Mouse (Mus musculus) lung, postnatal 0 days (tissue): ENCODE measurements around the gene Ces4a. TPM values are rescaled to one million over a fixed set of nuclear protein-coding genes. Genes with fewer than 3 reads are reported as not detected.
"Not testable (repeated sequence)": the region's sequence is repeated elsewhere in the genome, so short reads cannot be mapped to it uniquely, and the experiment has no call there.

Source experiments
- ATAC-seq: fragments of 200-750 bp; cut with Nextera tagmentation; 2 replicates; pipeline ENCODE4 v1.8.0; 2017; ENCODE audit warnings: moderate library complexity
- DNase-seq: peaks from one replicate; pipeline ENCODE4 v3.0.0-alpha.2; 2016; ENCODE audit warnings: low spot score
- H3K27ac ChIP-seq: fragments of 300-500 bp; sonication (generic); 2 replicates; pipeline ENCODE4 v1.5.1; 2014; ENCODE audit warnings: antibody characterized with exemption, mild to moderate bottlenecking, low read length, mixed read lengths
- H3K27me3 ChIP-seq: fragments of 300-500 bp; sonication (generic); replicated peaks from 2 replicates; pipeline ENCODE4 v1.6.1; 2014; ENCODE audit warnings: low read length, mixed read lengths; ENCODE audit not compliant: insufficient read depth
- H3K36me3 ChIP-seq: fragments of 300-500 bp; sonication (generic); 2 replicates; pipeline ENCODE4 v1.6.1; 2014; ENCODE audit warnings: low read length, mixed read lengths; ENCODE audit not compliant: insufficient read depth
- H3K4me1 ChIP-seq: fragments of 300-500 bp; sonication (generic); 2 replicates; pipeline ENCODE4 v1.6.1; 2014; ENCODE audit warnings: antibody characterized with exemption, low read depth, low read length, mixed read lengths; ENCODE audit not compliant: insufficient read depth
- H3K4me2 ChIP-seq: fragments of 300-500 bp; sonication (generic); replicated peaks from 2 replicates; pipeline ENCODE4 v1.6.1; 2014; ENCODE audit warnings: low read depth, mild to moderate bottlenecking, low read length, moderate library complexity, mixed read lengths
- H3K4me3 ChIP-seq: fragments of 300-500 bp; sonication (generic); 2 replicates; pipeline ENCODE4 v1.5.1; 2014; ENCODE audit warnings: low read depth, low read length
- H3K9ac ChIP-seq: fragments of 300-500 bp; sonication (generic); replicated peaks from 2 replicates; pipeline ENCODE4 v1.6.1; 2014; ENCODE audit warnings: low read depth, mild to moderate bottlenecking
- H3K9me3 ChIP-seq: fragments of 300-500 bp; sonication (generic); 2 replicates; pipeline ENCODE4 v1.6.1; 2016; ENCODE audit warnings: low read length, mixed read lengths
- CTCF ChIP-seq: IDR thresholded peaks from 2 replicates; pipeline ENCODE4 v1.5.1; 2016; ENCODE audit warnings: antibody characterized with exemption, mild to moderate bottlenecking
- EP300 ChIP-seq: IDR thresholded peaks from 2 replicates; pipeline ENCODE4 v1.6.1; 2016; ENCODE audit warnings: antibody characterized with exemption, mild to moderate bottlenecking, control low read depth
- WGBS: fragments of 180-500 bp; shearing (Covaris S2); extraction: QIAGEN DNeasy Blood & Tissue Kit; methylation state at CpG from one replicate; pipeline ENCODE4 v1.1.7; 2014; 5-methylcytosine and 5-hydroxymethylcytosine counted together
- polyA plus RNA-seq: library from polyadenylated mRNA; unstranded; fragments of >200 nt; fragmentation: Nextera tagmentation; extraction: Ambion mirVana; gene quantifications from 2 replicates; pipeline ENCODE4 v1.2.1, GENCODE M21; 2015

The Ces4a gene
- polyA plus RNA-seq = not detected in 2 replicates

DNA sequence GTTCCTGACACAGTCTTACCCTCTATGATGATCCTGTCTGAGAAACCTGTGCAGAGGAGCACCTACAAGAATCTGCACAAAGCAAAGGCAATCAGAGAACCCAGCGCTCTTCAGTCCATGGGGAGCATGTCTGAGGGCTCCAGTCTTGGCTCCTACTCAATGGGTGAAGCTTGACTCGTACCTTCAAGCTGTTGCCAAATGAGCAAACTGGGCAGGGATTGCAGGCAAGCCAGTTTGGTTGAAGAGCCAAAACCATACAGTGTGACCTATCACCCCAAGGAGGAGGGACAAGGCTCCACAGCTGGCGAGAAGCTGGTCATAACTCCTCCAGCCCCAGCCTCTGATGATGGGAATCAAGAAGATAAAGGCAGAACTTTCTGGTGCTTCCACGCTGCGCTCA, at the start of gene Ces4a:
Gene Ces4a, plus strand, starts transcription at position 292 of the 400 bp plus-strand sequence.
- DNase-seq (no peak), ATAC-seq (no peak)
- TF ChIP-seq CTCF = no peak
- no peak for TF ChIP-seq EP300
- Histone ChIP-seq H3K4me2 (no peak within 1 kb of the TSS), H3K9ac (no peak within 1 kb of the TSS), H3K4me1 (no peaks in the 10 kb centered on the region), H3K27ac (no peak within 1 kb of the TSS), H3K27me3 (no peaks in the 10 kb centered on the region), H3K36me3 (no peaks in the 10 kb centered on the region), H3K9me3 (no peaks in the 10 kb centered on the region), H3K4me3 (no peak within 1 kb of the TSS)
- 69% methylated on average over 5 of the region's 5 CpGs for WGBS

DNA sequence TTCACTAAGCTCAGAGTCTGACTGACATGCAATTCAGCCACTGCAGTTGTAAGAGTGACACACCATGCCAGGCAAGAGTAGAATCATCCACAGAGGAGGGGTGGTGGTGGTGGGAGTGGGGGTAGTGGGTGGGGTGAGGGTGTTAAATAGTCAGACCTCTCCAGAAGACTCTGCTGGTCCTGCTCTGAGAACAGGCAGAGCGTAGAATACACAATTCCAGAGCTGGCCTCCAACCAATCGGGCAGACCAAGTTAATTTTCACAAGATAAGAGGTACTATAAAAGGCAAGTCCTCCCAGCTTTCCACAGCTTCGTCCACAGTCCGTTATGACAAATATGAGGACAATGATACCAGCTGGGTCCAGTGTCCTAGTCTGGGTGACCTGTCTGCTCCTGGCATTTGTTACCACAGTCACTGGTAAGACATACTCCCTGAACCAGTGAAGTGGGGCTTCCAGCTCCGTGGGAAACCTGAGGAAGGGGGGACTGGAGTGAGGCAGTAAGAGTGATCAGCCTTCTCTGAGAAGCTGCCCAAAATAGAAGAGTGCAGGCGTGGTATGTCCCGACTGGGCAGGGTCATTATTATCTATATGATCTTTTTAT, 48.0 kb upstream of the Ces4a start, which contains the start of gene Ces3b:
Gene Ces3b, plus strand, starts transcription at position 305 of the 602 bp plus-strand sequence.
- 55% methylated on average over 7 of the region's 7 CpGs for WGBS
- no peaks in the 10 kb centered on the region for H3K36me3 ChIP-seq
- H3K9ac ChIP-seq = no peak within 1 kb of the TSS
- H3K4me3 ChIP-seq = no peak within 1 kb of the TSS
- H3K4me1 ChIP-seq = no peaks in the 10 kb centered on the region
- no peak for ATAC-seq
- no peaks in the 10 kb centered on the region for H3K27me3 ChIP-seq
- DNase-seq = no peak
- TF ChIP-seq EP300 (no peak), CTCF (no peak)
- no peaks in the 10 kb centered on the region for H3K9me3 ChIP-seq
- H3K4me2 ChIP-seq = no peak within 1 kb of the TSS
- H3K27ac ChIP-seq = no peak within 1 kb of the TSS

DNA sequence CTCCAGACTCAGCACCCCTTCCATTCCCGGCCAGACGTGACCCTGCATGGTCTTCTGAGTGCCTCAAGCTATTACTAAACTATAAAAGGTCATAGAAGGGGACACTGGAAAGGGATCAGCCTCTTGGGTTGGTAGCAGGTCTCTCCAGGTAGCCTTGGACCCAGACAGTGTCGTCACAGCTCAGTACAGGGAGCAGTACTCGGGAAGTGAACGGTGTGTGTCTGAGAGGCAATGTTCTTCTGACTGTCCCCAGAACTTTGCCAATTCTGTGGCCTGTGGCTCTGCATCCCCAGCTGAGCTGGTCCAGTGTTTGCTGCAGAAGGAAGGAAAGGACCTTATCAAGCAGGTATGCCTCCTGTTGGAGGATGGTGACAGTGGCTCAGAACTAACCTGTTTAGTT, 43.4 kb upstream of the Ces4a start:
- H3K27ac ChIP-seq, H3K9ac ChIP-seq, H3K27me3 ChIP-seq, H3K9me3 ChIP-seq, DNase-seq, H3K4me2 ChIP-seq, ATAC-seq, H3K4me1 ChIP-seq, H3K36me3 ChIP-seq, H3K4me3 ChIP-seq: not testable (repeated sequence)
- WGBS = 70% methylated on average over 5 of the region's 5 CpGs

DNA sequence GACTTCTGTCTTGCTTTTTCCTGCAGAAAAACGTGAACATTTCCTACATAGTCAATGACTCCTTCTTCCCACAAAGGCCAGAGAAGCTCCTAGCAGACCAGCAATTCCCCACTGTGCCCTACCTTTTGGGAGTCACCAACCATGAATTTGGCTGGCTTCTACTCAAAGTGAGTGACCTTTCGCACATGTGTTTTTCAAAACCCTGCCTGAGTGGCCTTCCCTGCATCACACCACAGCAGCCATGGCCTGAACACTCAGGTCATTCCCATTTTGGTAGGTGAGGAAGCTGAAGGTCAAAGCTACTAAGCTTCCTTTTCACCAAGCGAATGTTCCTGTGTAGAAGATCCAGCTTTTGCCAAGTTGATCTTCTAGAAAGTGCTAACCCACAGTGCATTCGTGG, 43.0 kb upstream of the Ces4a start:
- no peak overlapping the region for H3K4me3 ChIP-seq
- no peaks in the 10 kb centered on the region for H3K4me1 ChIP-seq
- no peaks in the 10 kb centered on the region for H3K9me3 ChIP-seq
- no peak for TF ChIP-seq EP300
- ATAC-seq = no peak
- H3K27ac ChIP-seq = no peak overlapping the region
- no peak overlapping the region for H3K9ac ChIP-seq
- H3K36me3 ChIP-seq = no peaks in the 10 kb centered on the region
- no peak for DNase-seq
- no peak overlapping the region for H3K4me2 ChIP-seq
- 61% methylated on average over 4 of the region's 4 CpGs for WGBS
- H3K27me3 ChIP-seq = no peaks in the 10 kb centered on the region

DNA sequence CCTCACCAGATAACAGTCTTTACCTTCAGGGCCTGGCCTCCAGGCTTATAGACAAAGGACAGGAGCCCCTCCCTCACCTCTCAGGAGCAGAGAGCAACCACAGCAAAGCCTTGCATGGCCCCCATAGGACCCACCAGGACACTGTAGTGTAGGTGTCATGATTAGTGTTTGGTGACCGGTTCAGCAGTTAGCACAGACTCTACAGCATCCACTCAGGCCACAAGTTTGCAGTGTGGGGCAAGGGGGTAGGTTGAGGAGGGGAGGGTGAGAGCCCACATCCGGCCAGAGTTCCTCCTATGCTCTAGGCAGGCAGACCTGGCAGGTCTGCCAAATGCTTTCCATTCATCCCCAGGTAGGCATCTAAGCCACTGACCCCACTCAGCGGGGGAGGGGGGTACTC, 37.6 kb upstream of the Ces4a start:
- WGBS = 73% methylated on average over 2 of the region's 3 CpGs
- no peak overlapping the region for H3K27ac ChIP-seq
- no peaks in the 10 kb centered on the region for H3K9me3 ChIP-seq
- H3K4me2 ChIP-seq = no peak overlapping the region
- no peaks in the 10 kb centered on the region for H3K4me1 ChIP-seq
- TF ChIP-seq EP300 = no peak
- TF ChIP-seq CTCF = no peak
- no peak for ATAC-seq
- H3K27me3 ChIP-seq = no peaks in the 10 kb centered on the region
- H3K36me3 ChIP-seq = no peaks in the 10 kb centered on the region
- H3K9ac ChIP-seq = no peak overlapping the region
- no peak for DNase-seq
- no peak overlapping the region for H3K4me3 ChIP-seq

DNA sequence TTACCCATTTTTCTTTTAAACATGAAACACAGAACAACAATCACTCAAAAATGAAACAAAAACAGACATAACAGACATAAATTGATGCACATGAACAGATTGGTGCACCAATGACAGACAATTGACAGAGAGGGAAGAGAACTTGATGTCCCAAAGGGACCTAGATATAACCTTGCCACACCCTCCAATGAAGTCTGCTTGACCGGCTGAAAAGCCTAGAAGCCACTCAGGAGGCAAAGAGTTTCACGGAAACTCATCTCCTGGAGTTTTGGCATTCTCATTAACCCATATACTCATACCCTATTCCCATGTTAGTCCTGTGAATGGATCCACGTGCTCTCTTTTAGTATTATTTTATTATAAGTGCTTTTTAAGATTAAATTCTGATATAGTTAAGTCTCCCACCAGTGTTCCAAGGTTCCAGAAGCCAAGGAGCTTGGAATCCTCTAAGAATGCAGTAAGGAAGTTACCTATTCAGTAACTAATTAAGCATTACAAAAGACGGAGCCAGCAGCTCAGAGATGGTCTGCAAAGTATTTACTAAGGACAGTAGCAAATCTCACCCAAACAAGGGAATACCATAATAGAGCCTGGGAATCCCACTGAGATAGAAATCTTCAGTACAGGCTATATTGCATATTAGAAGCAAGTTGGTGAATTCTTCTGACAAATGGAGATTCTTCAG, 29.4 kb upstream of the Ces4a start:
- not testable (repeated sequence) for ATAC-seq, H3K4me3 ChIP-seq, H3K4me2 ChIP-seq, H3K27me3 ChIP-seq, H3K9ac ChIP-seq, H3K27ac ChIP-seq, H3K9me3 ChIP-seq, H3K4me1 ChIP-seq, DNase-seq, H3K36me3 ChIP-seq
- WGBS = 72% methylated on average over 4 of the region's 4 CpGs

DNA sequence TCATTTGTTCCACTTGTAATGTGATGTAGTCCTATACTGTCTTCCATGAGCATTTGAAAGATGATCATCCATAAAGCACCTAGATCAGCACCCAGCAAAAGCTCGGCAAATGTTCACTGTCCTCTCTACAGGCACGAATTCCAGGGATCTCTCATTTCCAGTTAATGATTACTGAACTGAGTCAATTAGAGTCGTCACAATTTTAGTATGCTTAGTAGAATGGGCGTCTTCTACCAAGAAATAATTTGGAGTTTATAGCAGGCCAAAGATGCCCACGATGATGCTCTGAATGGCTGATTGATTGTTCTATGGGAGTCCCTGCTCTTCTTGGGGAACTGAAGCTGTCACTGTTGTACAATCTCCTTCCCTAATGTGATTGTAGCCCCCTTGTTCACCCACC, 27.9 kb upstream of the Ces4a start:
- not testable (repeated sequence) for H3K4me1 ChIP-seq, H3K27ac ChIP-seq, H3K9ac ChIP-seq, H3K27me3 ChIP-seq, DNase-seq, H3K4me3 ChIP-seq, ATAC-seq, H3K36me3 ChIP-seq, H3K4me2 ChIP-seq, H3K9me3 ChIP-seq
- 72% methylated on average over 5 of the region's 5 CpGs for WGBS
